Mouse (Mus musculus) heart, adult 18-20 months (tissue): ENCODE data around the gene Cdk9. TPM values are rescaled to one million over a fixed set of nuclear protein-coding genes. Genes with fewer than 3 reads are reported as not detected.

Experiments
- DNase-seq, 2 experiments: peaks; one replicate each; pipeline ENCODE4 v3.0.0; 2021 to 2022; ENCODE audit warnings: mixed read lengths in 1 of 2
- total RNA-seq, 2 experiments: library from RNA; stranded (reverse); gene quantifications; 2 replicates each; pipeline ENCODE4 v1.2.3; 2021

Gene Cdk9
- total RNA-seq, 2 experiments from 2014 or later = 22.4 to 24.1 TPM

DNA sequence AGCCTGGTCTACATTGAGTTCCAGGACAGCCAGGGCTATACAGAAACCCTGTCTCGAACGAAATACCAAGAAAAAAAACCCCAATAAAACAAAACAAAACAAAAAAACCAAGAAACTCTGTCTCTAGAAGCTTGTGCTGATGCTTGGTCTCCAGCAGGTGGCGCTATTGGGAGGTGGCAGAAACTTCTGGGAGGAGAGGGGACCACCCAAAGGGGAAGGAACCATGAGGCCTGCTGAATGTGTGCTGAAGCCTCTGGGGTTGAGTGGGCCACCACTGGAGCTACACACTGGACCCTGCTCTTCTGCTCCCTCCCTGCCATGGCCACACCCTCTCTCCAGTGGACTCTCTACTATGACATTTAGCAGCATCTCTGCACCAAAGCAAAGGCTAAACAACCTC, 4.2 kb downstream of the Cdk9 start:
- DNase-seq = peak in 1 of 2 experiments; percentile 71

- no peak for DNase-seq
Measured at GRCm38 (mm10) chr2:32706971-32707370, 5.9 kb downstream of the Cdk9 start.

GRCm38 (mm10) chr2:32705018-32705417, 7.9 kb downstream of the Cdk9 start:
- no peak for DNase-seq

DNA sequence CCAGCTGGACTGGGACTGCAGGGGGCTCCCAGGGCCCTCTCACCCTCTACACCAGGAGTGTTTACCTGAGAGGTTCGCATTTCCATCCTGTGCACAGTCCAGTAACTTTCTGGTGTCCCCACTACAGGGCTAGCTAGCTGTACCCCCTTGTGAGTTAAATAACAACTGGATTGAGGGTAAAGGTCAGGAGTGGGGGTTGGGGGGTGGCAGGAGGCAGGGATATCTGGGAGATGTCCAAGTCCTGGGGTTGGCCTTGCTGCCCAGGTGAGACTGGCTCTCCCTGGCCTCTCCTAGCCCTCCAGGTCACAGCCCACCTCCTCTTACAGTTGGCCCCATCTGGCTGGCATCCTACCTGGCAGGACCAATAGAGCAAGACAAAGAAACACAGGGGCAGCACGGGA, 8.9 kb downstream of the Cdk9 start, which contains the start of gene Fpgs:
Gene Fpgs (minus strand): TSS at position 125 of the 401 bp plus-strand sequence.
- DNase-seq = no peak

GRCm38 (mm10) chr2:32703046-32703445, 9.8 kb downstream of the Cdk9 start:
- DNase-seq = no peak

GRCm38 (mm10) chr2:32700966-32701743, 11.7 kb downstream of the Cdk9 start:
- DNase-seq = no peak

- no peak for DNase-seq
Measured at GRCm38 (mm10) chr2:32699680-32700079, 13.2 kb downstream of the Cdk9 start.

GRCm38 (mm10) chr2:32694691-32695090, 18.2 kb downstream of the Cdk9 start:
- no peak for DNase-seq

- DNase-seq = peak; percentile 97
Measured at GRCm38 (mm10) chr2:32693823-32694411, 19.0 kb downstream of the Cdk9 start.

- DNase-seq = no peak
Measured at GRCm38 (mm10) chr2:32693282-32693681, 19.6 kb downstream of the Cdk9 start.

- DNase-seq = no peak
Measured at GRCm38 (mm10) chr2:32692496-32692895, 20.4 kb downstream of the Cdk9 start.

DNA sequence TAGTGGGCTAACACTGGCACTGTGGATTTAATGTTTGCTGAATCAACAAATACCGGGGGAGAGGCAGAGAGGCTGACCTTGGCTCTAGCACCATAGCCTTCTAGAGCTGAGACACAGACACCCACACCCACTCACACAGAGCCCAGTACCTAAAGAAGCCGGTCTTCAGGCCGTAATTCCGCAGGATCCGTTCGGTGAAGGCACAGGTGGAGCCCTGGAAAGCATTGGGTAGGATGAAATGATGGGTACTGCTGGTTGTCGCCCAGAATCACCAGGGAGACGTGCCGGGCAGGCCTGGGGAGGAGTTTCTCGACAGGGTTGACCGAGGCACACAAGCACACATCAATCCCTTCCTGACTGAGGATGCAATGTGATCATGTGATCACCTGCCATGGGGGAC, 21.8 kb downstream of the Cdk9 start:
- DNase-seq = no peak

DNA sequence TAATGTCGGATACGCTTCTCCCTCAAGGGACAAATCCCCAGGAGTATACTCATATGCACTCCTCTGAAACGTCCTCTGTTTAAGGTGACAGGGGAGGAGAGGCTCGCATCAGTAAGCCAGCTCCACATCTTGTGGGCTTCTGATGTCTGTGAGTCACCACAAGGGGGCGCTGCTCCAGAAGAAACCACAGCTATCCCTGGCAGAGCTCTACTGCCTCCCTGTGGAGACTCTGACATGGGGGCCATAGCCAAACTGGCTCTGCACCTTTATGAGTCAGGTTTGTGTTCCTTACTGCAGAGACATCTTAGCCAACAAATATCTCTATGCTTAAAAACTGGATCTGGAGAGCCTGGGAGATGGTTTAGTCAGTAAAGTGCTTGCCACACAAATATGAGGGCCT, 23.5 kb downstream of the Cdk9 start:
- peak; percentile 89 to 92 for DNase-seq

DNA sequence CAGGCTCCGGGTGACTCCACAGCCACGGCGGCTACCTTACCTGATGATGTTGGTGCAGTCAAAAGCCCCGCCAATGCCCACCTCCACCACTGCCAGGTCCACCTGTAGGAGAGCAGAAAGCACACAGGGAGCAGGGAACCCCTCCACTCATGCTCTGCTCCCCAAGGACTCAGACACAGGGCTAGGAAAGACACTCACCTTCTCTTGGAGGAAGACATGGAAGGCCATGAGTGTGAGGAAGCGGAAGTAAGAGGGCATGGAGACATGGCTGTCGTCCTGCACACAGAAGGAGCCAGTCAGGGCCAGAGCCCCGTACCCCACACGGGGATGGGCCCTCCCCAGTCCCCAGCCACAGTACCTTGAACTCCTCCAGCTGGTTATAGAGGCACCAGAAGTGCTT, 25.3 kb downstream of the Cdk9 start:
- no peak for DNase-seq

GRCm38 (mm10) chr2:32686640-32687039, 26.2 kb downstream of the Cdk9 start:
- no peak for DNase-seq

GRCm38 (mm10) chr2:32685807-32686206, 27.1 kb downstream of the Cdk9 start:
- no peak for DNase-seq

GRCm38 (mm10) chr2:32684681-32685428, 28.0 kb downstream of the Cdk9 start:
- DNase-seq = no peak

DNA sequence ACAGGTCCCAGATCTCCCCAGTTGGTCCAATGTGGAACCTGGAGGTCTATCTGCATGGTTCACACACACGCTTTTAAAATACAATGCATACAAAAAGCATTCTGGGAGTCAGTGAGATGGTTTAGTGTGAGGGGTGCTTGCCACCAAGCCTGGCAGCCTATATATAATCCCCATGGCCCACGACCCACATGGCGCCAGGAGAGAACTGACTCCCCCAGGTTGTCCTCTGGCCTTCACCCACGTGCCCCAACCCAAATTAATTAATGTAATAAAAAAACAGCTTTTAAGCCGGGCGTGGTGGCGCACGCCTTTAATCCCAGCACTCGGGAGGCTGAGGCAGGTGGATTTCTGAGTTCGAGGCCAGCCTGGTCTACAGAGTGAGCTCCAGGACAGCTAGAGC, 29.2 kb downstream of the Cdk9 start:
- DNase-seq = no peak

- peak in 1 of 2 experiments; percentile 32 for DNase-seq
Measured at GRCm38 (mm10) chr2:32682721-32683417, 30.0 kb downstream of the Cdk9 start.

GRCm38 (mm10) chr2:32681754-32682153, 31.1 kb downstream of the Cdk9 start:
- no peak for DNase-seq

DNA sequence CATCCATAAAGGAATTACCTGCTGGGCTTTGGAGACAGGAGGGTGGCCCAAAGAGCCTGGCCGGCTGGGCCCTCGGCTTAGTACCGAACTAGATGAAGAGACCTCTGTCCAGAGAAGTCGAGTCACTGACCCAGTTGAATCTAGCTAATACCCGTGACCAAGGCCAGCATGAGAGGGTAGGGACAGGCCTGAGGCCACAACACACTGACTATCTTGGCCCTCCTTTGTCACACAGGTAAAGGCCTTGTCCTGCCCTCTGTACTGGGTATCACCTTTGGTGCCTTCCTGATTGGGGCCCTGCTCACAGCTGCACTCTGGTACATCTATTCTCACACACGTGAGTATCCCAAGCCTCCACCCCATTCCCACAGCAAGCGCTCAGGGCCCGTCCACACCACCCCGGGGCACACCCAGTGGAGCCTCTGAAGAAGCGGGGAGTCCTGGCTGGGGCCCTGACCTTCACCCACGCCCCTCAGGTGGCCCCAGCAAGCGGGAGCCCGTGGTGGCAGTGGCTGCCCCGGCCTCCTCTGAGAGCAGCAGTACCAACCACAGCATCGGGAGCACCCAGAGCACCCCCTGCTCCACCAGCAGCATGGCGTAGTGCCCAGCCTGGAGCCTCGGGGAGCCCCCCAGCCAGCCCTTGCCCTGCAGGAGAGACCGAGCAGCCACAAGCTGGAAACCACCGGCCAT, 31.8 kb downstream of the Cdk9 start:
- no peak for DNase-seq

DNA sequence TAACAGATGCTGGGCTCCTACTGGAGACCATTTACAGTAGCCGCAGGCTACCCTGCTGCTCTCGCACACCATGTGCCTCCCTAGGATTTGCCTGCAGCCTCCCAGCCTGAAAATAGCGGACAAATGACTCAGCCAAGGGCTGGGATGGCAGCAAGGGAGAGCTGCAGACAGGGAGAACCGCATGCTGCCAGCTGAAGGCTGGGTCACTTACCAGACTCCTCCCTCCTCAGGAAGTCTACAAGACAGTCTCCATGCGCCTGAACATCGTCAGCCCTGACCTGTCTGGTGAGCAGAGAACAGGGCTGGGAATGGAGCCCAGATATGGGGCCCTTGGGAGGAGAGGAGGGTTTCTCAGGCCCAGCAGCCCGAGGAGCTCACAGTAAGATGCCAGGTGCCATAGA, 32.8 kb downstream of the Cdk9 start:
- DNase-seq = peak in 1 of 2 experiments; percentile 71
